Mouse (Mus musculus) left cerebral cortex, postnatal 36 days (tissue): Measurements from ENCODE around the gene App. TPM values are rescaled to one million over a fixed set of nuclear protein-coding genes. Genes with fewer than 3 reads are reported as not detected.

Source experiments
- DNase-seq, 2 experiments: peaks; one replicate each; pipeline ENCODE4 v3.0.0; 2021 to 2022; ENCODE audit warnings: low spot score in 2 of 2, mixed read lengths in 1 of 2
- intact Hi-C: fragments of 180-260 bp; cut with DNase I; formaldehyde crosslinking; loops from one replicate; pipeline ENCODE4 v1.15.1; 2025
- total RNA-seq, 2 experiments: library from RNA; stranded (reverse); gene quantifications; 2 replicates each; pipeline ENCODE4 v1.2.3; 2021

The App gene
- total RNA-seq, 2 experiments from 2014 or later: 1,397 to 1,549 TPM

DNA sequence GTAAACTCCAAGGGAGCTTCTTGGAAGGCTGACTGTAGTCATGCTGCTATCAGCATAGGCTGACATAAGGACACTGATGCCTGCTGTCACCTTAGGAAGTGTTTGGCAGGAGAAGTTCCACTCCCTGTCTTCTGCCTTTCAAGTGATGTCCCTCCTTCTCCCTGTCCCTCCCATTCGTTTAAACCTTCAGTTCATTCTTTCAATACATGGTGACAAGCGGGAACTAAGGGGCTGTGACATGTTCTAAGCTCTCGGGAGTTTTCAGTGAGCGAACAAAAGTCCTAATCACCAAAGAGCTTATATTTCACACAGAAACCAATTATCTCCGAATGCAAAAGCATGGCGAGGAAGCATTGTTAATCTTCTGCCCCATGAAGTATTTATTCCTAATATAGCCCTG is 77.2 kb downstream of the App start:
- no peak for DNase-seq
- intact Hi-C loops: no loop called here

DNA sequence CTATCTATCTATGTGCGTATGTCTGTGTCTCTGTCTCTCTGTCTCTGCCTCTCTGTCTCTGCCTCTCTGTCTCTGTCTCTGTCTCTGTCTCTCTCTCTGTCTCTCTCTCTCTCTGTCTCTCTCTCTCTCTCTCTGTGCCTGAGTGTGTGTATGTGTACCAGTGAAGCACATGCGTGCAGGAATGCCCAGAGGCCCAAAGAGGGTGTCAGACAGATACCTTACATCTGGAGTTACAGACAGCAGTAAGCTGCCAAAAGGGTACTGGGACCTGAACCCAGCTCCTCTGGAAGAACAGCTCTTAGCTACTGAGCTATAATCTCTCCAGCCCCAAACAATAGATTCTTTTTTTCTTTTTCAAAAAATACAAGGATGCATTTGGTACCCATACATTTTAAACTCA is 77.6 kb downstream of the App start:
- no peak for DNase-seq
- intact Hi-C loops: no loop called here

DNA sequence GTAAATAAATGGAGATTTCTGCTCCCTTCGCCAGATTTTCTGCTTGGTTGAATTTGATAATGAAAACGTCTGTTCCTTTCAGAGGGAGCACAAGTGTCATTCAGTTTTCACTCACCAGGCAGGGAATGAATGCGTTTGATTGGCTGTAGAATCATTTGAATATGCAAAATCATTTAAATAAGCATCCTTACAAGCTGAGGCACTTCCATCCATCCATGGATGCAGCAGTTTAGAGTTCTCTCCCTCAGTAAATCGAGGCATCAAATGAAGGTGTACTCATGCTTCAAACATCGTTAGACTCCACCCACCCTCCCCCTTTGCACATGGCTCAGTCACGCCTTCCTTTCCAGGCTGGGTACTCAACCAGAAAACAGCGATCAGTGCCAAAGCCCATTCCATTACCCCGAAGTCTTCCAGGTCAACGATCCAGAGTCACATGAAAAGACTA is 80.9 kb downstream of the App start:
- intact Hi-C loops: loop anchor here (5.0 kb wide), 1 partner anchor 80 kb away; the partner anchor contains the start of gene App
- no peak for DNase-seq

DNA sequence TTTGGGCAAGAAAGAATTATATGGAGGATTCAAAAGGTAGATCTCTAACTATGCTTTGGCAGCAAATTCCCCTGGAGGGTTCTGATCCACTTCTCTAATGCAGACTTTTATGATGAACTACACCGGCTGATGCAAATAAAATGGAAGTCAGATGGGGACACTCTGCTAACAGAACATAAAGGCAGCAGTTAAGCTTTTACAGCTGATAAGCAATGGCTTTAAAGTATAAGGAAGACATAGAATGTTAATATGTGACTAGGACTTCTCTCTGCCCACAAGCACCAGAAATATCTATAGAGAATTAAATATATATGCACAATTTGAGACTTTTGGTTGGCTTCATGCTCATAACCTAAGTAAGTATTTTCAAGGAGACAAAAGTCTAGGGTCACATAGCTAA is 81.4 kb downstream of the App start:
- no peak for DNase-seq
- intact Hi-C loops: loop anchor here (5.0 kb wide), 1 partner anchor 80 kb away; the partner anchor contains the start of gene App

DNA sequence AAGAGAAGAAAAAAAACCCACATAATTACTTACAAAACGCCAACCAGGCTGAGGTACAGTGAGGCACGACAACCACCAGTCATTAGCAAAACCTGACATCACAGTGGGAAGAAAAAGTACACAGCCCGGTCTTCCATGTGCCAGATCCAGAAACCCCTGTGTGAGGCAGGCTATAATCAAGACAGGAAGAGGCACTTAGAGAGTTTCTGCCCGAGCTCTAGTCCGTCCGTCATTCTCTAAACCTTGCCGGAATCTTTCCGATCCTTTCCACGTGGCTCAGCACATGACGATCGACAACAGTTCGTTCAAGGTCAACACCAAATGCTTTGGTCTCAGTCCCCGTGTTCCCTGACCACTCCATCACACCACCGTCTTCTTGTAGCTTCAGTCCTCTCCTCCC is 82.6 kb downstream of the App start:
- intact Hi-C loops: loop anchor here (5.0 kb wide), 1 partner anchor 81 kb away; the partner anchor contains the start of gene App
- DNase-seq: no peak

DNA sequence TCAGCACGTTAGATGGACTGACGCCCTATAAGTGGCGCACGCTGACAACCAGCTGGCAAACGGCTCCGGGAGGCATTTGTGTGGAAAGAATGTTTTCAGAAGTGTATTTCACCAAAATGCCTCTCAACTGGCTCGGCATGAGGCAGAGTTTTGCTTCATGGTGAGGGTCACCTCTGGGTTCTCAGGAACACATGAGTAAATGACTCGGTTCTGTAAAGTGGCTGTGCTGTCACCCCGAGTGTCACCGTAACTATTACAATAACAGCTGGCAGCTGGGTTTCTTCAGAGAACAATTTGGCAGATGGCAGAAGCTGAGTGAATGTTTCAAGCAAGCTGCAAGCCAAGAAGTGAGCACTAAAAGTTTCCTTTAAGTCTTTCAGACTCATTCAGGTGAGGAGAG is 85.4 kb downstream of the App start:
- intact Hi-C loops: no loop called here
- DNase-seq: no peak

DNA sequence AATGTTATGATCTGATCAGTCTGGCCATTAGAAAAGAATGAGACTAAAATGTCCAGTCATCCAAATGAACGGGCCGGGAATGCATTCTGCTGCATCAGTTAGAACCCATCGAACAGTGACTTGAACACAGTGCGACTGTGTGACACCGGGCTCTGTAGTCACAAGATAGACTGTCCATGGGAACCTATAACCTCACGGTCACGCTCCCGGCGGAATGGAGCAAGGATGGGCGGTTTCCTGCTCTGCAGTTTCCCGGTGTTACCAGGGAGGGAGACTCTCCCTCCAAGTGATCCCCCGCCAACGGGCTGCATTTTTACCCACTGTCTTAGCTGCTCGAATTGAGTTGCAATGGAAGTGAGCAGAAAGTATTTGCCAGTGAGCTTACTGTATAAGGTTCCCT is 87.3 kb downstream of the App start:
- no peak for DNase-seq
- intact Hi-C loops: no loop called here

DNA sequence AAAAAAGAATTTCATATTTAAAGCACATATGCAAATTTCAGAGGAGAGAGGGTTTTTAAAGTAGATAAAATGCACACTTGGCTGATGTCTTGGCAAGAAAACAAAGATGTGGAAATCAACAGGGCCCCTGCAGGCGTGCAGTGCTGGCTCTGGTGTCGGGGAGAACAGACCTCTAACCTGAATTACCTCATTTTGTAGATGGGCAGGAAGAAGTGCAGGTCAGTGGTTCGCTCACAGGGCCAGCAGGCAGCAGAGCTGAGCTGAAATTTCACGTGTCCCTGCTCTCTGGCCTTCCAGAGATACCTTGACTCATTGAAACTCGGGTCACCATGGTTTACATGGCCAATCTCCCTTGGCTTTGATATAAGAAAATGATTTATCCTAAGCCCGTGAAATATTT is 87.7 kb downstream of the App start:
- no peak for DNase-seq
- intact Hi-C loops: no loop called here

DNA sequence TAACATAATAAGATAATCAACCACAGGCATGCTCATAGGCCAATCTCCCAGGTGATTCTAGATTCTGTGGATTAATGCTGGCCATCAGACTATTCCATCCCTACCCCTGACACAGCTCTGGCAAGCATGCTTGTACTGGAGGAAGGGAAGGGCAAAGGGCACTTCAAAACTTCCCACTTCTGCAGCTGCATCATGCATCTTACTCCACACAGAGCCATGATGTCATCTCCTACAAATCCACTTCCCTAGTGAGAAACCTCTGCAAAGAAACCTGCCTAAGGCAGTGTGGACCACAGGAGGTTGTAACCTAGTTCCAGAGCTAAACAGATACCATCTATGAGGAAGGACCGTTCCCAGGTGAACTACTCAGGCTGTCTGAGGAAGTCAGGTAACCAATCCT is 89.4 kb downstream of the App start:
- DNase-seq: no peak
- intact Hi-C loops: no loop called here

DNA sequence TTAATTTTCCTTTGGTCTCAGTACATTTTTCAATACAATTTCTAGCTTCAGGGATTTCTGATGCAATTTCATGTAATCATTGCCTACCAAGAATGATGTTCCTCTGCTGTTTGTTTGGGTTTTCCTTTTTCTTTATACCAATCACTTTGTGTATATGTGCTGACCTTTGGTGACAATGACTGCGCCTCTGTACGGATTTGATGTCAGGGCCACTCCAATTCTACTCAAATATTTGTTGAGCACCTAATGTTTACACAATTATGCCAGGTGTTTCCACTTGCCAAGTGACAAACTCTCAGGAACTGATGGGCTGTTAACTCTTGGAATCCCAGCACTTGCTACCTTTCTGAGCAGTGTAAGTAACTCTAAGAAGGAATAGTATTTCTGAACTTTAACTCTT is 98.2 kb downstream of the App start:
- intact Hi-C loops: no loop called here
- no peak for DNase-seq

DNA sequence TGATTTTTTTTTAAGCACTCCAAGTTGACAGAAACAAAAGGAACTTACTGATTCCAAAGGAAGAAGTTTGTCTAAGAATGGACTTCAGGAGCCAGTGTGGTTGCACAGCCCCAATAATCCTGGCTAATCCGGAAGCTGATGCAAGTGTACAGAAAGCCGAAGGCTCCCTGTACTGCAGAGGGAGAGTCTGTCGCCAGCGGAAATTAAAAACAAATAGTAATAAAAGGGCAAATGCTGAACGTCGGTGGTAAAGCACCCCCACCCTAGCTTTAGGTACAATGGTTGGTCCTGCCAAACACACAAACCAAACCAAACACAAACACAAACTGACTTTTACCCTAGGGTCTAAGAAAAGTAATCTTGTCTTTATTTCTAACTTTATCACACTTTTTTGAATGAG is 98.7 kb downstream of the App start:
- DNase-seq: no peak
- intact Hi-C loops: no loop called here

DNA sequence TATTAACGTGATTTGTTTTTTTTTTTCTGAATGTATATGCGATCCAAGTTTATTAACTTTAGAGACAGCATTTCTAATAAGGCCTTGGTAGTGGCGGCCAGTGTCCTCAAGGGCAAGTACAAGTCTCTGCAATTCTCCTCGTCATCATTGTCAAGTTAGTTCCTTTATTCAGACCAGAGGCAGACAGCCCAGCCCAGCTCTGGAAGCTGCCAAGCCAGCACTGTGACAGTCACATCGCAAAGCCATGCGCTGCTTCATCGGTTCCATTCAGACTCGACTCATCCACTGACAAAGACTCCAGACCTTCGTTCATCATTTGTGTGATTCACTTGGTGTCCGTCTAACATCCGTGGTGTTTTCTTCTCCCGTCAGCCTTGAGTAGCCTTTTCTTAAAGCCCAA is 100.9 kb downstream of the App start:
- DNase-seq: no peak
- intact Hi-C loops: no loop called here

DNA sequence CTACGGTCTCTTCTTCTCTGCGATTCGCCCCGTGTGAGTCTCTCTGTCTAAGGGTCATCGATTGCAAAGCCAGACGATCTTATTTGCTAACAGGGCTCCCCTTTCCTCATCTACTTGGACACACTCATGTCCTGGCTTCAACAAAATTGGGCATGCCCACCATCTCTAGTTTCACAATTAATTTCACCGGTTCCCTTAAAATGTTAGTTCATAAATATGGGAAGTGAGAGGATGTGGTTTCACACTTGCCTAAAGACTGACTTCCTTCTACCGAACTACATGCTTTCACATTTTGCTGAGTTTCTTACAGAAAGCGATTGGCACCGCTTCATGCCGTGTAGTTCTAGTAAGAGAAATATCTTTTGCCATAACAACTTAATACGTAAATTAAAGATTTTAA is 101.8 kb downstream of the App start:
- intact Hi-C loops: no loop called here
- DNase-seq: no peak

DNA sequence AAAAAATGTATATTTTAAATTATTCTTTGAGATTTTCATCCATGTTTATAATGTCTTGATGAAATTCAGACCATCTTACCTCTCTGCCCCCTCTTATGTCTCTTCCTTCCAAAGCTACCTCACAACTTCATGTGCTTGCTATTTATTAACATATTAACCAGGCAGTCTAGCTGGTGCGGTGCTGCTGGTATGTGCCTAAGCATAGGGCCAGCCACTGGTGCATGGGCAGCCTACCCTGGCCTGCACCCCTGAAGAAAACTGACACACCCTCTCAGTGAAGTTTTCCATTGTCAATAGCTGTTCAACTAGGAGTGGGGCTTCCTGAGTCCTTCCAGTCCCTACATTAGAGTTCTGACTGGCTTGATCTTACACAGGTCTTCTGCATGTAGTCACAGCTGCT is 102.3 kb downstream of the App start:
- intact Hi-C loops: no loop called here
- no peak for DNase-seq

DNA sequence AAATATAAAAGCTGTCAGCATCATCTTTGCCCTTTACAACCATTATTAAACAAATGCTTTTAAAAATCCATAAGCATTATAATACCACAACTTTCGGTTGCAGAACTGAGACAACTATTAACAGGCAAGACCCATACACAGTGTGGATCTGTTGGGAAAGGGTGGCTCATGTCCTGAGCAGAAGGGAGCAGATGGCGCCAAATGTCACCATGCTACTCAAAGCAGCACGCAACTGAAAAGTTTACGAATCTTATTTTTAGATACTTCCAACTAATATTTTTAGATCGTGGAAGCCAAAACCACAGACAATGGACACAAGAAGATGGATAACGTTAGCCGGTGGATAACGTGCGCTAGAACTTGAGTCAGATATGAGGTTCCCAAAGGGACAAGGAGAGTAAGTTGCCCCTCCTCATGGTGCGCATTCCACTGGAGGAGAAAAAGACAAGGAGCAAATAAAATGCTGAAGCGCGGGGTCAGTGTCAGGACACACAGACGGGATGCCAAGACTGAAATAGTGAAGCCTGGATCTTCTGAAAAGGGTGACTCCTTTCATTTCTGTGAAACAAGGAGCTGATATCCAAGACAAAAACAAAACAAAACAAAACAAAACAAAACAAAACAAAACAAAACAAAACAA is 106.2 kb downstream of the App start:
- DNase-seq: no peak
- intact Hi-C loops: no loop called here

DNA sequence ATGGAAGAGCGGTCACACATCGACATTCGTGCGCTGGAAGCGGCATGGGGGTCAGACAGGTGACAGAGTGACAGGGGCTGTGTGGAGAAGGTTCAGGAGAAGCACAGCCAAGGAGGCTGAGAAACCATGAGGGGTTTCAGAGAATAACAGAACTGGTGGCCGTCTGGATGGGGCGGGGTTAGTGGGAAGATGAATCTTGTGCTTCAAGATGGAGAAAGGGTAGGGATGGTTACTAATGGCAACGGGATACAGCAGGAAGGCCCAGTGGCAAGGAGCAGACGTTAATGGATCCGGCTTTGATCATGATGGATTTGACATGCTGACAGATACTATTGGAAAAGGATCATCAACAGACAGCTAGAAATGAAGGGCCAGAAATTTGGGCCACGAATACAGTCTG is 107.3 kb downstream of the App start:
- DNase-seq: no peak
- intact Hi-C loops: no loop called here

DNA sequence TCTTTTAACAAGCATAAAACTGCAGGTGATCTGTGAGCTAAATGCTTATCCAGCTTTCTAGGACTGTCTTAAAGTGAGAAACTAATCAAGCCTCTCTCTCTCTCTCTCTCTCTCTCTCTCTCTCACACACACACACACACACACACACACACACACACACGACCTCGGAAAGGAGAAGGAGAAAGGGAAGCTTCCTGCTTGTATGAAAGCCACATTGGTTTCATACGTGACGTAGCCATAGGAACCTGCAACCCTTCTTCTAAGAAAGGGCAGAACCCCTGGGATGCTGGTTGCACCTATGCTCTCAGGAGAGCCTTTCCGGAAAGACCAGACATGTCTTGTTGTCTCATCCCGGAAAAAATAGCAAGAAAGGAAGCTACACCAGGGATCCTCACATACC is 108.8 kb downstream of the App start:
- DNase-seq: no peak
- intact Hi-C loops: no loop called here

DNA sequence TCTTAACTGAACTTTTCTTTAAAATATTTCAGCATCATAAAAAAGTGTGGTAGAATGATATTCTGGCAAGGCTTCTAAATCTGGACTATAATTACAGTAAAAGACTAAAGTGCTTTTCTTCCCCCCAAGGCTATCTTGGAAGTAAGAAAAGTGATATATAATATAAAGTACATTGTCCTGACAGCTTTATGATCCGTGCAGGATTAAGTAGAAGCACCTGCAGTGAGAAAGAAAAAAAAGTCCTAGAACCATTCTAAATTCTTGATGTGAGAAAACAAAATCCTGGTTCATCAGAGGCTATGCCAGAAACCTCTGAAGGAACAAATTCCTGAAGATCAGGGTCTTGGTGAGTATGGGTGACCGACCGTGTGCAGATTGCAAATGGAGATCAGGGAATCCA is 110.8 kb downstream of the App start:
- intact Hi-C loops: no loop called here
- no peak for DNase-seq

DNA sequence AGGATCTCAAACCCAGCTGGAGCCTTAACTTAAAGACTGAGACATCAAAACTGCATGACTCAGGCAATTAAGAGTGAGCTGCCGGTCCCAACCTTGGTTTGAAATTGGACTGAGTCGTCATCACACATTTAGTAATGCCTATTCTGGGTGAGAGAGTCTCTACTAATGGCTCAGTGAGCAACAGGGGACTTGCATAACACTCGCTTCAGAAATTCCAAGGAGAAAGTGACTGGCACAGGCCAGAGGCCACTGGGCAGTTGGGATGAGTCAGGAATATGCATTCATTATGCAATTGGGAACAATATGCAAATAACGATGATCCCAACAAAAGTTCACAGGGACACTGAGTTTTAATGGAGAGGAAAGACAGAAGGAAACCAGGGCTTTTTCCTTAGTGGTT is 111.8 kb downstream of the App start:
- DNase-seq: no peak
- intact Hi-C loops: no loop called here

DNA sequence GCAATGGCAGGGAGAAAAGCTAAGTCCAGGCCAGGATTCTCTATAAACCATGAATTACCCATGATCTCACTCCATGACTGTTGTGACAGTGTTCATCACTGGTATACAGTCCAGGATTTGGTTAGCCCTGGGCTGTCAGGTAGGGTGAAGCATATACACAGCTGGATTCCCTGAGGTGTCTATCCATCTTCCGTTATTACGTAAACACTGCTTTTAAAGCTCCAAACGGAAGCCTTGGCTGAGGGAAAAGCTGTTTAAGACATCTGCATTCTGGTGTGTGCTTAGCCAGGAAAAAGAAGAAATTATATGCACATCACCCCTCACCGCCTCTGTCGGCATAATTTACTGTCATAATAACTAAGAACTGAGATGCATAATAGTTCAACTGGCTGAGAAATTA is 115.4 kb downstream of the App start:
- intact Hi-C loops: no loop called here
- no peak for DNase-seq

DNA sequence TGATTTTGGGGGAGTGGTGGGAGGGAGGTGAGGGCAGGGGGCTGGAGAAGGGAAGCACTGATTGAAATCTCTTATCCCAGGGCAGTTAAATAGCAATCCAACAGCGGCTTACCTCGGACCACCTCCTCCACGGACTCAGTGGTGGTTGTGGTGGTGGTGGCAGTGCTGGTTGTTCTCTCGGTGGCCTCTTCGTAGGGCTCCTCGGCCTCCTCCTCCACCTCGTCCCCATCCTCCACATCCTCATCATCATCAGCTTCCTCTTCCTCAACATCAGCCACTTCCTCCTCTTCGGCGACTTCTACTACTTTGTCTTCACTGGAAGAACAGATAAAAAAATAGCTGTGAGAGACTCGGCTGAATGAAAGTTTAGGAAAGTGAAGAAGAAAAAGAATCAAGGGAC is 117.4 kb downstream of the App start:
- intact Hi-C loops: no loop called here

DNA sequence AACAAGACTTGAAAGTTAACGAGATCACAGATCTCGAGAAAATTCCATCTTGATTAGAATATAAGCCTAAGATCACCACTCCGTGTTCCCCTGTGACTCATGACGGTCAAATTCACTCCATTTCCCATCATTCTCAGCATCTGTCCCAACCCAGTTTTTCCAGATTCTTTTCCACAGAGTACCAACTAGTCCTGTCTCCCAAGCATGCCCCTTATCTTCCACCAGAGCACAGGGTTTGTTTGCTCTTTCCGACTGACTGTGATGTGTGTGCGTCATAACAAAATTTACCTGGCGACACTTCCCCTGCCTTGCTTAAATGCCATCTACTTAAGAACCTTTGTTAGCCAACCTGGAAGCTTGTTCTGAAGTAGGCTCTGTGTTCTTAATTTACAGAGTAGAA is 119.6 kb downstream of the App start:
- DNase-seq: no peak
- intact Hi-C loops: no loop called here

More for the DNA sequence above, 117.4 kb downstream of the App start:
- no peak for DNase-seq
